Mouse (Mus musculus) left cerebral cortex, postnatal 36 days (tissue): ENCODE data around the gene Pigb. TPM values are rescaled to one million over a fixed set of nuclear protein-coding genes. Genes with fewer than 3 reads are reported as not detected.
"Not testable (repeated sequence)": the region's sequence is repeated elsewhere in the genome, so short reads cannot be mapped to it uniquely, and the experiment has no call there.

Source experiments
- DNase-seq, 2 experiments: peaks; one replicate each; pipeline ENCODE4 v3.0.0; 2021 to 2022; ENCODE audit warnings: low spot score in 2 of 2, mixed read lengths in 1 of 2
- intact Hi-C: fragments of 180-260 bp; cut with DNase I; formaldehyde crosslinking; loops from one replicate; pipeline ENCODE4 v1.15.1; 2025
- total RNA-seq, 2 experiments: library from RNA; stranded (reverse); gene quantifications; 2 replicates each; pipeline ENCODE4 v1.2.3; 2021

Pigb gene
- 10 to 100 TPM; 14.3 to 15.7 TPM for total RNA-seq

GRCm38 (mm10) chr9:73040080-73040479 is at the start of gene Pigb:
TSS of gene Pigb (minus strand) at chr9:73040378.
- no peak for DNase-seq
- intact Hi-C loops = loop anchor here (5.0 kb wide), 1 partner anchor 72 kb away; the partner anchor contains the start of gene Rsl24d1

- intact Hi-C loops = no loop called here
- DNase-seq = no peak
These were observed 49.2 kb upstream of the Pigb start for GRCm38 (mm10) chr9:73089222-73089920.

GRCm38 (mm10) chr9:73087581-73087980 is 47.4 kb upstream of the Pigb start:
- intact Hi-C loops = no loop called here
- DNase-seq = no peak

- intact Hi-C loops = no loop called here
These were observed 46.9 kb upstream of the Pigb start for GRCm38 (mm10) chr9:73087121-73087520.

GRCm38 (mm10) chr9:73085845-73086244 is 45.7 kb upstream of the Pigb start:
- intact Hi-C loops = no loop called here
- DNase-seq = no peak

More at GRCm38 (mm10) chr9:73087121-73087520, 46.9 kb upstream of the Pigb start:
- no peak for DNase-seq

- intact Hi-C loops = no loop called here
- DNase-seq = no peak
These were observed 43.8 kb upstream of the Pigb start for GRCm38 (mm10) chr9:73083956-73084355.

GRCm38 (mm10) chr9:73082291-73083000 is 42.3 kb upstream of the Pigb start:
- intact Hi-C loops = no loop called here

GRCm38 (mm10) chr9:73079801-73080325 is 39.7 kb upstream of the Pigb start:
- intact Hi-C loops = no loop called here
- no peak for DNase-seq

More at GRCm38 (mm10) chr9:73082291-73083000, 42.3 kb upstream of the Pigb start:
- DNase-seq = no peak

- DNase-seq, intact Hi-C loops: not testable (repeated sequence)
These were observed 39.2 kb upstream of the Pigb start for GRCm38 (mm10) chr9:73079349-73079748.

GRCm38 (mm10) chr9:73073169-73073568 is 33.0 kb upstream of the Pigb start:
- intact Hi-C loops = no loop called here
- no peak for DNase-seq

GRCm38 (mm10) chr9:73072426-73072825 is 32.2 kb upstream of the Pigb start:
- intact Hi-C loops = no loop called here
- no peak for DNase-seq

- no peak for DNase-seq
These were observed 30.9 kb upstream of the Pigb start for GRCm38 (mm10) chr9:73070971-73071659.

GRCm38 (mm10) chr9:73068688-73069087 is 28.5 kb upstream of the Pigb start:
- DNase-seq = no peak
- intact Hi-C loops = no loop called here

More at GRCm38 (mm10) chr9:73070971-73071659, 30.9 kb upstream of the Pigb start:
- intact Hi-C loops = no loop called here

GRCm38 (mm10) chr9:73068230-73068679 is 28.1 kb upstream of the Pigb start:
- peak; percentile 64 to 65 for DNase-seq
- intact Hi-C loops = no loop called here

- DNase-seq = no peak
- intact Hi-C loops = no loop called here
These were observed 26.9 kb upstream of the Pigb start for GRCm38 (mm10) chr9:73067086-73067485.

- intact Hi-C loops = no loop called here
- DNase-seq = no peak
These were observed 23.6 kb upstream of the Pigb start for GRCm38 (mm10) chr9:73063621-73064290.

GRCm38 (mm10) chr9:73059224-73059623 is 19.0 kb upstream of the Pigb start:
- intact Hi-C loops = no loop called here
- no peak for DNase-seq

- DNase-seq = no peak
- intact Hi-C loops = no loop called here
These were observed 15.3 kb upstream of the Pigb start for GRCm38 (mm10) chr9:73055441-73055911.

GRCm38 (mm10) chr9:73050606-73051005 is 10.4 kb upstream of the Pigb start:
- no peak for DNase-seq
- intact Hi-C loops = no loop called here
